Mouse (Mus musculus) CH12.LX (cell line): ENCODE measurements around the gene Eaf1. TPM values are rescaled to one million over a fixed set of nuclear protein-coding genes. Genes with fewer than 3 reads are reported as not detected.
A peak's percentile ranks its signal among the peaks of the same experiment; 100 is the strongest.

ENCODE experiments used
- DNase-seq: peaks from one replicate; pipeline ENCODE4 v3.0.0-alpha.2; 2013; ENCODE audit errors: extremely low read depth
- H3K27ac ChIP-seq: 2 replicates; pipeline ENCODE4 v1.5.1; 2012; ENCODE audit warnings: low read depth, mild to moderate bottlenecking, control low read depth, moderate library complexity; ENCODE audit not compliant: insufficient read depth
- H3K27me3 ChIP-seq: replicated peaks from 2 replicates; pipeline ENCODE3; 2012; ENCODE audit warnings: inconsistent platforms
- H3K36me3 ChIP-seq, 2 experiments: replicated peaks in 1 of 2; 2 replicates each; pipeline versions ENCODE3 to v1.6.1; 2012; ENCODE audit warnings: inconsistent platforms in 1 of 2, low read length in 1 of 2, mild to moderate bottlenecking in 1 of 2, mixed read lengths in 1 of 2, moderate library complexity in 1 of 2; ENCODE audit not compliant: control insufficient read depth in 1 of 2, insufficient read depth in 1 of 2
- H3K4me1 ChIP-seq, 2 experiments: 2 replicates each; pipeline ENCODE4 v1.6.1; 2012; ENCODE audit warnings: inconsistent platforms in 1 of 2, moderate library complexity in 1 of 2; ENCODE audit not compliant: insufficient read depth in 2 of 2, control insufficient read depth in 1 of 2
- H3K4me2 ChIP-seq: 2 replicates; pipeline ENCODE4 v1.6.1; 2012; ENCODE audit warnings: low read depth, mild to moderate bottlenecking, control low read depth; ENCODE audit not compliant: poor library complexity, insufficient read depth, severe bottlenecking
- H3K4me3 ChIP-seq, 3 experiments: fragments of 150-350 bp in 1 of 3; sonication (generic) in 1 of 3; replicated peaks in 1 of 3; 2 replicates each; pipeline versions ENCODE3 to v1.5.1; 2011 to 2012; ENCODE audit warnings: low read depth in 2 of 3, low read length in 2 of 3, mild to moderate bottlenecking in 2 of 3, moderate library complexity in 2 of 3, control low read depth in 1 of 3, improper control_type of control experiment in 1 of 3, inconsistent platforms in 1 of 3, mixed read lengths in 1 of 3; ENCODE audit not compliant: poor library complexity in 1 of 3
- H3K79me2 ChIP-seq: replicated peaks from 2 replicates; pipeline ENCODE4 v1.6.1; 2012; ENCODE audit warnings: mild to moderate bottlenecking, moderate library complexity; ENCODE audit not compliant: control insufficient read depth, poor library complexity, insufficient read depth, severe bottlenecking; ENCODE audit errors: extremely low read depth
- H3K9ac ChIP-seq: 2 replicates; pipeline ENCODE4 v1.6.1; 2012; ENCODE audit warnings: low read depth, mild to moderate bottlenecking, control low read depth, moderate library complexity; ENCODE audit not compliant: insufficient read depth
- H3K9me3 ChIP-seq: replicated peaks from 2 replicates; pipeline ENCODE3; 2012; ENCODE audit warnings: low read length, inconsistent platforms, mixed read lengths
- BHLHE40 ChIP-seq: IDR thresholded peaks from 2 replicates; pipeline ENCODE4 v1.6.1; 2011; ENCODE audit warnings: mild to moderate bottlenecking, low read depth, low read length, improper control_type of control experiment
- CHD1 ChIP-seq: IDR thresholded peaks from 2 replicates; pipeline ENCODE4 v1.6.1; 2012; ENCODE audit warnings: low read depth, low read length, improper control_type of control experiment, inconsistent platforms
- CHD2 ChIP-seq: IDR thresholded peaks from 2 replicates; pipeline ENCODE4 v1.6.1; 2011; ENCODE audit warnings: low read length, improper control_type of control experiment
- CTCF ChIP-seq, 2 experiments: IDR thresholded peaks in 1 of 2; conservative IDR thresholded peaks in 1 of 2; 2 replicates each; pipeline ENCODE4 v1.5.1; 2011 to 2012; ENCODE audit warnings: low read depth in 2 of 2, low read length in 2 of 2, improper control_type of control experiment in 1 of 2, inconsistent platforms in 1 of 2, mild to moderate bottlenecking in 1 of 2, moderate library complexity in 1 of 2
- E2F4 ChIP-seq: IDR thresholded peaks from 2 replicates; pipeline ENCODE4 v1.6.1; 2011; ENCODE audit warnings: low read depth, low read length, improper control_type of control experiment; ENCODE audit not compliant: insufficient replicate concordance
- ELF1 ChIP-seq: IDR thresholded peaks from 2 replicates; pipeline ENCODE4 v1.6.1; 2014; ENCODE audit warnings: low read depth, mild to moderate bottlenecking, inconsistent platforms, low read length, improper control_type of control experiment
- EP300 ChIP-seq: IDR thresholded peaks from 2 replicates; pipeline ENCODE4 v1.6.1; 2011; ENCODE audit warnings: low read length, improper control_type of control experiment
- ETS1 ChIP-seq: conservative IDR thresholded peaks from 2 replicates; pipeline ENCODE4 v1.6.1; 2012; ENCODE audit warnings: low read depth, mild to moderate bottlenecking, inconsistent platforms, low read length, improper control_type of control experiment, moderate library complexity
- HCFC1 ChIP-seq: IDR thresholded peaks from 2 replicates; pipeline ENCODE4 v1.6.1; 2012; ENCODE audit warnings: low read depth, mild to moderate bottlenecking, inconsistent platforms, low read length, improper control_type of control experiment
- IRF4 ChIP-seq: IDR thresholded peaks from 2 replicates; pipeline ENCODE4 v1.6.1; 2014; ENCODE audit warnings: low read depth, mild to moderate bottlenecking, inconsistent platforms, low read length, improper control_type of control experiment
- JUN ChIP-seq: IDR thresholded peaks from 2 replicates; pipeline ENCODE4 v1.6.1; 2011; ENCODE audit warnings: low read depth, mild to moderate bottlenecking, low read length, improper control_type of control experiment, moderate library complexity; ENCODE audit not compliant: insufficient read depth
- JUND ChIP-seq: conservative IDR thresholded peaks from 2 replicates; pipeline ENCODE4 v1.6.1; 2011; ENCODE audit warnings: low read depth, low read length, improper control_type of control experiment
- MAFK ChIP-seq: IDR thresholded peaks from 2 replicates; pipeline ENCODE4 v1.6.1; 2011; ENCODE audit warnings: low read length, improper control_type of control experiment; ENCODE audit not compliant: insufficient replicate concordance
- MAX ChIP-seq: IDR thresholded peaks from 2 replicates; pipeline ENCODE4 v1.6.1; 2011; ENCODE audit warnings: low read length, improper control_type of control experiment
- MAZ ChIP-seq: IDR thresholded peaks from 2 replicates; pipeline ENCODE4 v1.6.1; 2012; ENCODE audit warnings: low read depth, mild to moderate bottlenecking, inconsistent platforms, low read length, improper control_type of control experiment, moderate library complexity
- MEF2A ChIP-seq: IDR thresholded peaks from 2 replicates; pipeline ENCODE4 v1.6.1; 2014; ENCODE audit warnings: low read depth, mild to moderate bottlenecking, inconsistent platforms, low read length, improper control_type of control experiment, borderline replicate concordance
- MYC ChIP-seq: IDR thresholded peaks from 2 replicates; pipeline ENCODE4 v1.6.1; 2011; ENCODE audit warnings: low read depth, mild to moderate bottlenecking, improper control_type of control experiment, low read length
- PAX5 ChIP-seq: IDR thresholded peaks from 2 replicates; pipeline ENCODE4 v1.6.1; 2012; ENCODE audit warnings: low read length, inconsistent platforms, mixed read lengths
- POLR2A ChIP-seq: IDR thresholded peaks from 2 replicates; pipeline ENCODE4 v1.6.1; 2011; ENCODE audit warnings: low read depth, mild to moderate bottlenecking, improper control_type of control experiment, low read length
- POLR2AphosphoS2 ChIP-seq: IDR thresholded peaks from 2 replicates; pipeline ENCODE4 v1.6.1; 2011; ENCODE audit warnings: low read depth, low read length, improper control_type of control experiment
- RAD21 ChIP-seq: IDR thresholded peaks from 2 replicates; pipeline ENCODE4 v1.6.1; 2011; ENCODE audit warnings: low read depth, mild to moderate bottlenecking, low read length, improper control_type of control experiment, moderate library complexity
- RCOR1 ChIP-seq: conservative IDR thresholded peaks from 2 replicates; pipeline ENCODE4 v1.6.1; 2012; ENCODE audit warnings: low read depth, mild to moderate bottlenecking, inconsistent platforms, low read length, improper control_type of control experiment
- SIN3A ChIP-seq: IDR thresholded peaks from 2 replicates; pipeline ENCODE4 v1.6.1; 2012; ENCODE audit warnings: low read length, improper control_type of control experiment, inconsistent platforms
- SMC3 ChIP-seq: IDR thresholded peaks from 2 replicates; pipeline ENCODE4 v1.6.1; 2011; ENCODE audit warnings: low read depth, low read length, improper control_type of control experiment
- TBP ChIP-seq: conservative IDR thresholded peaks from 2 replicates; pipeline ENCODE4 v1.6.1; 2011; ENCODE audit warnings: low read depth, low read length, improper control_type of control experiment
- TCF12 ChIP-seq: IDR thresholded peaks from 2 replicates; pipeline ENCODE4 v1.6.1; 2014; ENCODE audit warnings: low read depth, mild to moderate bottlenecking, inconsistent platforms, low read length, improper control_type of control experiment
- UBTF ChIP-seq: IDR thresholded peaks from 2 replicates; pipeline ENCODE4 v1.6.1; 2012; ENCODE audit warnings: low read depth, mild to moderate bottlenecking, inconsistent platforms, low read length, improper control_type of control experiment, moderate library complexity
- USF1 ChIP-seq: IDR thresholded peaks from 2 replicates; pipeline ENCODE4 v1.6.1; 2014; ENCODE audit warnings: low read depth, mild to moderate bottlenecking, inconsistent platforms, low read length, improper control_type of control experiment
- USF2 ChIP-seq: conservative IDR thresholded peaks from 2 replicates; pipeline ENCODE4 v1.6.1; 2011; ENCODE audit warnings: low read depth, low read length, improper control_type of control experiment
- ZC3H11A ChIP-seq: IDR thresholded peaks from 2 replicates; pipeline ENCODE4 v1.6.1; 2012; ENCODE audit warnings: low read depth, mild to moderate bottlenecking, inconsistent platforms, low read length, improper control_type of control experiment
- ZKSCAN1 ChIP-seq: IDR thresholded peaks from 2 replicates; pipeline ENCODE4 v1.6.1; 2012; ENCODE audit warnings: low read depth, inconsistent platforms, low read length, improper control_type of control experiment, borderline replicate concordance
- ZMIZ1 ChIP-seq: IDR thresholded peaks from 2 replicates; pipeline ENCODE4 v1.6.1; 2012; ENCODE audit warnings: low read depth, mild to moderate bottlenecking, inconsistent platforms, low read length, improper control_type of control experiment
- ZNF384 ChIP-seq: IDR thresholded peaks from 2 replicates; pipeline ENCODE4 v1.6.1; 2012; ENCODE audit warnings: low read depth, low read length, improper control_type of control experiment, inconsistent platforms
- dilution Hi-C: fragments of 300-500 bp; cut with MboI; formaldehyde crosslinking; loops from 2 replicates; pipeline ENCODE4 v1.14.3; 2020; ENCODE audit warnings: low sequenced_read_pairs; ENCODE audit not compliant: extremely low pct_unique_long_range_greater_than_20kb, extremely low pct_ligation_motif_present
- in situ Hi-C: fragments of 300-500 bp; cut with MboI; formaldehyde crosslinking; loops from 3 replicates; pipeline ENCODE4 v1.14.3; 2019; ENCODE audit warnings: low sequenced_read_pairs, low pct_ligation_motif_present, low pct_unique_long_range_greater_than_20kb, mixed read lengths
- polyA plus RNA-seq: library from polyadenylated mRNA; unstranded; fragments of >175 nt; gene quantifications from 2 replicates; pipeline ENCODE4 v1.2.1, GENCODE M21; 2012; ENCODE audit warnings: low read depth; ENCODE audit not compliant: insufficient read length
- total RNA-seq, 2 experiments: library from RNA; depleted of rRNA; stranded (reverse); fragments of 300-350 nt in 1 of 2; fragments of >200 nt in 1 of 2; gene quantifications; 2 replicates each; pipeline ENCODE4 v1.2.3; 2012 to 2014

Eaf1 gene
- total and polyA plus RNA-seq, 3 experiments = 25.2 to 39.9 (median 29.4) TPM

DNA sequence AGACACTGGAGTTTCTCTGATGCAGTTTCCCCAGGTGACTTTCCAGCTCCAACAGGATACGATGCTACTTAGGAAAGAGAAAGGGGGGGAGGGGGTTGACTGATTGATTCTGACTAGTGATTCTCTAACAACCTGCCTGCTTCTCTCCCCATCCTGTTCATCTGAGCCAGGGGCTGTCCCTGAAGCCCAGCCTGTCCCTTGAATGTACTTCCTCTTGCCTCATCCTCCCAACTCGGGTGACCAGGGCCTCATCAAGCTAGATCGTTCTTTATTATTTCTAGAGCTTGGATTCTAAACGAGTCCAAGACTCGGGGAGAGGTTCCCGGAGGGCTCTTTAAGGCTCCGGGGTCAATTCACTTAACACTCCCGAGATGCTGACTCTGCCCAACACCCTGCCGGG, 298 bp upstream of the Eaf1 start:
- H3K79me2 ChIP-seq = peaks cover 73% of the 10 kb centered on the region
- TF ChIP-seq MYC (no peak), EP300 (peak; percentile 35; the same call in 1 of the 2 replicates)
- H3K4me2 ChIP-seq = peak overlapping the region; percentile 68
- H3K9me3 ChIP-seq = no peaks in the 10 kb centered on the region
- in situ Hi-C loops (no loop called here), dilution Hi-C loops (no loop called here)
- peak overlapping the region; percentile 71 to 99 (median 82) for H3K4me3 ChIP-seq
- peak overlapping the region; percentile 75 for H3K9ac ChIP-seq
- H3K27me3 ChIP-seq = no peaks in the 10 kb centered on the region
- H3K36me3 ChIP-seq = peaks cover 36 to 57% of the 10 kb centered on the region in 2 experiments
- peak; percentile 69 for DNase-seq
- H3K27ac ChIP-seq = peak overlapping the region; percentile 59
- H3K4me1 ChIP-seq = peaks cover 8 to 60% of the 10 kb centered on the region in 2 experiments

DNA sequence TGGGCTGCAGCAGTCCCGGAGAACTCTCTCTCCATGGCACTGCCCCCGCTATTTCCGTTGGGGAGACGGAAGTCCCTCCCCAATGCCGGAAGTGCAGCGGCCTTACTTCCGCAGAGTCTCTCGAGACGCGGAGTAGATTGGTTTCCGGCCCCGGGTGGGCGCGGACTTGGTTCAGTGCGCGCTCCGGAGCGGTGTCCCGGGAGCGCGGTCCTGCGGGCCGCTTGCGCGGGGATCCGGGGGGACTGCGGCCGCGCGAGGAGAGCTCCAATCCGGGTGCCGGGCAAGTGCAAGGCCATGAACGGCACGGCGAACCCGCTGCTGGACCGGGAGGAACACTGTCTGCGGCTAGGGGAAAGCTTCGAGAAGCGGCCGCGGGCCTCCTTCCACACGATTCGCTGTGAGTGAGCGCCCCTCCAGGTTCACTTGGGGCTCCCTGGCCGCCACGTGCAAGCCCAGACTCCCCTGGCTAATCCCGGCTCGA, 816 bp downstream of the Eaf1 start, which contains the start of gene Mettl6:
TSS of gene Mettl6 (minus strand) at position 66 of the 481 bp plus-strand sequence.
- dilution Hi-C loops = no loop called here
- in situ Hi-C loops = no loop called here
- peak within 1 kb of the TSS; percentile 71 to 99 (median 82) for H3K4me3 ChIP-seq
- H3K4me1 ChIP-seq = peaks cover 10 to 67% of the 10 kb centered on the region in 2 experiments
- peak; percentile 93 for DNase-seq
- peak within 1 kb of the TSS; percentile 78 for H3K4me2 ChIP-seq
- no peaks in the 10 kb centered on the region for H3K27me3 ChIP-seq
- H3K36me3 ChIP-seq = peaks cover 32 to 53% of the 10 kb centered on the region in 2 experiments
- peak within 1 kb of the TSS; percentile 59 for H3K27ac ChIP-seq
- H3K9ac ChIP-seq = peak within 1 kb of the TSS; percentile 92
- peaks cover 78% of the 10 kb centered on the region for H3K79me2 ChIP-seq
- H3K9me3 ChIP-seq = no peaks in the 10 kb centered on the region
- TF ChIP-seq ZC3H11A = no peak
- no peak for TF ChIP-seq BHLHE40
- TF ChIP-seq USF2 = no peak
- TF ChIP-seq MEF2A = peak; percentile 35; the same call in 1 of the 2 replicates
- TF ChIP-seq MAFK = no peak
- no peak; the same call in 1 of the 2 replicates for TF ChIP-seq ZMIZ1
- peak; percentile 84 for TF ChIP-seq TCF12
- no peak for TF ChIP-seq SMC3
- TF ChIP-seq PAX5 = no peak
- no peak for TF ChIP-seq ETS1
- peak; percentile 65; the same call in 1 of the 2 replicates for TF ChIP-seq MAX
- TF ChIP-seq CHD2 = peak; percentile 81
- no peak for TF ChIP-seq JUND
- TF ChIP-seq RAD21 = no peak
- no peak for TF ChIP-seq USF1
- 0 out of 2 replicates have a peak, but pooled peaks have one; percentile 49 for TF ChIP-seq RCOR1
- peak; percentile 87 for TF ChIP-seq UBTF
- no peak for TF ChIP-seq JUN
- no peak for TF ChIP-seq ZKSCAN1
- no peak; the same call in 1 of the 2 replicates for TF ChIP-seq CHD1
- peak; percentile 90 for TF ChIP-seq SIN3A
- no peak for TF ChIP-seq EP300
- peak; percentile 63; the same call in 1 of the 2 replicates for TF ChIP-seq MYC
- peak; percentile 90 for TF ChIP-seq HCFC1
- peak; percentile 89 for TF ChIP-seq POLR2A
- TF ChIP-seq MAZ = no peak; the same call in 1 of the 2 replicates
- TF ChIP-seq CTCF (conservative IDR thresholded peaks at IDR 0.05 in 1 of 2, IDR thresholded peaks at IDR 0.05 in 1 of 2; ENCODE audit: low read depth in 2 of 2, low read length in 2 of 2) = no peak
- peak; percentile 95 for TF ChIP-seq ELF1
- no peak for TF ChIP-seq E2F4
- no peak for TF ChIP-seq ZNF384
- TF ChIP-seq TBP = peak; percentile 81
- no peak for TF ChIP-seq IRF4
- peak; percentile 61; the same call in 1 of the 2 replicates for TF ChIP-seq POLR2AphosphoS2
